Mouse (Mus musculus) CH12.LX (cell line): ENCODE data around the gene Bcl2l11.

Source experiments
- CTCF ChIP-seq, 2 experiments: IDR thresholded peaks in 1 of 2; conservative IDR thresholded peaks in 1 of 2; 2 replicates each; pipeline ENCODE4 v1.5.1; 2011 to 2012; ENCODE audit warnings: low read depth in 2 of 2, low read length in 2 of 2, improper control_type of control experiment in 1 of 2, inconsistent platforms in 1 of 2, mild to moderate bottlenecking in 1 of 2, moderate library complexity in 1 of 2
- EP300 ChIP-seq: IDR thresholded peaks from 2 replicates; pipeline ENCODE4 v1.6.1; 2011; ENCODE audit warnings: low read length, improper control_type of control experiment
- JUND ChIP-seq: conservative IDR thresholded peaks from 2 replicates; pipeline ENCODE4 v1.6.1; 2011; ENCODE audit warnings: low read depth, low read length, improper control_type of control experiment
- MXI1 ChIP-seq: IDR thresholded peaks from 2 replicates; pipeline ENCODE4 v1.6.1; 2011; ENCODE audit warnings: mild to moderate bottlenecking, low read depth, low read length, improper control_type of control experiment
- POLR2A ChIP-seq: IDR thresholded peaks from 2 replicates; pipeline ENCODE4 v1.6.1; 2011; ENCODE audit warnings: low read depth, mild to moderate bottlenecking, improper control_type of control experiment, low read length

GRCm38 (mm10) chr2:128188461-128188860 lies 62.6 kb downstream of the Bcl2l11 start:
- TF ChIP-seq CTCF (conservative IDR thresholded peaks at IDR 0.05 in 1 of 2, IDR thresholded peaks at IDR 0.05 in 1 of 2; ENCODE audit: low read depth in 2 of 2, low read length in 2 of 2) (no peak), JUND (no peak), POLR2A (no peak), EP300 (no peak), MXI1 (no peak)
